8 mouse cellular contexts compared by ENCODE assay signal in genomic region chr2:150904272-150904935, GRCm38 (mm10). TPM values are rescaled to one million over a fixed set of nuclear protein-coding genes. Genes with fewer than 3 reads are reported as not detected.
A peak's percentile ranks its signal among the peaks of the same experiment; 100 is the strongest.
DNase-seq lines count a peak whose midpoint lies in the region; ATAC-seq and TF ChIP-seq lines count a peak whose summit lies in the region.

Gene Abhd12 (minus strand): TSS chr2:150904741.

- no peaks in the 10 kb centered on the region for H3K9me3 ChIP-seq in ES-E14 (ENCODE audit: control insufficient read depth, insufficient read depth, low read depth, low read length)
- H3K9me3 ChIP-seq in forebrain, embryonic 16.5 days (ENCODE audit: control insufficient read depth, low read length) = no peaks in the 10 kb centered on the region
- H3K9me3 ChIP-seq in lung, embryonic 14.5 days (ENCODE audit: low read depth, low read length) = no peaks in the 10 kb centered on the region

- ATAC-seq in forebrain, embryonic 16.5 days = peak; percentile 98
- ATAC-seq in lung, embryonic 14.5 days (ENCODE audit: insufficient read depth) = peak; percentile 98

- TF ChIP-seq POLR2A in olfactory bulb, adult 2 months (IDR thresholded peaks at IDR 0.05; ENCODE audit: insufficient read depth, low read depth, low read length) = peak; percentile 97
- peak; percentile 81 for TF ChIP-seq POLR2A in thymus, adult 2 months (IDR thresholded peaks at IDR 0.05; ENCODE audit: control insufficient read depth, extremely low read depth, insufficient read depth, low read length, poor library complexity)

- H3K27ac ChIP-seq in ES-E14 (ENCODE audit: insufficient read depth, low read depth, low read length, poor library complexity, severe bottlenecking) = peak within 1 kb of the TSS; percentile 45; the same call in 1 of the 2 replicates
- peak within 1 kb of the TSS; percentile 86 for H3K27ac ChIP-seq in forebrain, embryonic 16.5 days (ENCODE audit: low read length)
- H3K27ac ChIP-seq in layer of hippocampus, adult 2 months = peak within 1 kb of the TSS; percentile 97
- peak within 1 kb of the TSS; percentile 89 for H3K27ac ChIP-seq in lung, embryonic 14.5 days (ENCODE audit: low read depth)
- H3K27ac ChIP-seq in olfactory bulb, adult 2 months (ENCODE audit: insufficient read depth, low read depth, low read length) = peak within 1 kb of the TSS; percentile 81
- H3K27ac ChIP-seq in thymus, adult 2 months (ENCODE audit: control insufficient read depth, insufficient read depth, low read length) = peak within 1 kb of the TSS; percentile 61

- WGBS in forebrain, embryonic 16.5 days = under 1% methylated on average over 72 of the region's 72 CpGs
- WGBS in lung, embryonic 14.5 days = under 1% methylated on average over 70 of the region's 72 CpGs
- WGBS in olfactory bulb, adult 2 months = under 1% methylated on average over 72 of the region's 72 CpGs
- WGBS in thymus, adult 2 months = under 1% methylated on average over 72 of the region's 72 CpGs

- 0 out of 2 replicates have a peak, but pooled peaks cover 3% of the 10 kb centered on the region for H3K27me3 ChIP-seq in forebrain, embryonic 16.5 days (replicated peaks; ENCODE audit: control insufficient read depth, insufficient read depth, low read length)
- no peaks in the 10 kb centered on the region for H3K27me3 ChIP-seq in lung, embryonic 14.5 days (ENCODE audit: insufficient read depth, low read length)
- no peaks in the 10 kb centered on the region for H3K27me3 ChIP-seq in thymus, adult 2 months (ENCODE audit: control insufficient read depth, insufficient read depth, low read length)

- peak; percentile 94 for DNase-seq in ES-E14 (ENCODE audit: low read depth, low spot score)
- peak; percentile 97 for DNase-seq in cerebellum, adult 11-12 months
- DNase-seq in heart, postnatal 36 days = peak; percentile 99
- peak; percentile 97 for DNase-seq in layer of hippocampus, adult 2 months (ENCODE audit: low spot score in 2 of 2)
- DNase-seq in lung, embryonic 14.5 days = peak; percentile 99
- peak; percentile 98 for DNase-seq in thymus, adult 2 months

- in situ Hi-C loops in ES-E14 (cut with MboI; ENCODE audit: low sequenced_read_pairs in 2 of 2, unreplicated experiment in 2 of 2) = no loop called here

- peak within 1 kb of the TSS; percentile 91 for H3K9ac ChIP-seq in ES-E14 (ENCODE audit: insufficient read depth, low read depth, low read length, poor library complexity, severe bottlenecking)
- H3K9ac ChIP-seq in forebrain, embryonic 16.5 days (replicated peaks; ENCODE audit: low read depth, low read length) = peak within 1 kb of the TSS; percentile 83
- H3K9ac ChIP-seq in lung, embryonic 14.5 days = peak within 1 kb of the TSS; percentile 79

- H3K4me2 ChIP-seq in forebrain, embryonic 16.5 days (ENCODE audit: low read length) = peak within 1 kb of the TSS; percentile 63
- peak within 1 kb of the TSS; percentile 94 for H3K4me2 ChIP-seq in lung, embryonic 14.5 days

- H3K4me1 ChIP-seq in ES-E14 (ENCODE audit: control insufficient read depth in 2 of 2, insufficient read depth in 2 of 2, low read length in 2 of 2, poor library complexity in 1 of 2) = no peaks in the 10 kb centered on the region; a peak in 1 of 4 replicates
- peaks cover 16% of the 10 kb centered on the region for H3K4me1 ChIP-seq in forebrain, embryonic 16.5 days (replicated peaks; ENCODE audit: control insufficient read depth, insufficient read depth, low read length)
- no peaks in the 10 kb centered on the region for H3K4me1 ChIP-seq in lung, embryonic 14.5 days (ENCODE audit: insufficient read depth)
- 0 out of 2 replicates have a peak, but pooled peaks cover 2% of the 10 kb centered on the region for H3K4me1 ChIP-seq in olfactory bulb, adult 2 months (ENCODE audit: control insufficient read depth, insufficient read depth, low read length)
- peaks cover 7% of the 10 kb centered on the region for H3K4me1 ChIP-seq in thymus, adult 2 months (replicated peaks; ENCODE audit: control insufficient read depth, insufficient read depth, low read length)

- TF ChIP-seq CTCF in layer of hippocampus, adult 2 months (conservative IDR thresholded peaks at IDR 0.05) = no peak; the same call in 1 of the 2 replicates
- TF ChIP-seq CTCF in lung, embryonic 14.5 days (IDR thresholded peaks at IDR 0.05; ENCODE audit: low read depth) = no peak; the same call in 1 of the 2 replicates
- TF ChIP-seq CTCF in olfactory bulb, adult 2 months (IDR thresholded peaks at IDR 0.05; ENCODE audit: insufficient read depth, low read depth, low read length) = no peak
- TF ChIP-seq CTCF in thymus, adult 2 months (IDR thresholded peaks at IDR 0.05; ENCODE audit: borderline replicate concordance, control insufficient read depth, extremely low read depth, insufficient read depth, low read length, poor library complexity) = no peak

- H3K4me3 ChIP-seq in ES-E14 (ENCODE audit: insufficient read depth in 1 of 2, low read depth in 1 of 2, low read length in 2 of 2, poor library complexity in 1 of 2, severe bottlenecking in 1 of 2) = peak within 1 kb of the TSS; percentile 74 to 92
- H3K4me3 ChIP-seq in forebrain, embryonic 16.5 days (replicated peaks; ENCODE audit: low read length) = peak within 1 kb of the TSS; percentile 73
- H3K4me3 ChIP-seq in layer of hippocampus, adult 2 months = peak within 1 kb of the TSS; percentile 100
- H3K4me3 ChIP-seq in lung, embryonic 14.5 days (ENCODE audit: low read depth, low read length) = peak within 1 kb of the TSS; percentile 88
- peak within 1 kb of the TSS; percentile 92 for H3K4me3 ChIP-seq in olfactory bulb, adult 2 months (ENCODE audit: insufficient read depth, low read depth, low read length)
- peak within 1 kb of the TSS; percentile 83 for H3K4me3 ChIP-seq in thymus, adult 2 months (ENCODE audit: control insufficient read depth, insufficient read depth, low read length)

- H3K36me3 ChIP-seq in ES-E14 (ENCODE audit: control insufficient read depth, insufficient read depth, low read length, poor library complexity, severe bottlenecking) = peaks cover 3% of the 10 kb centered on the region; the same call in 1 of the 2 replicates
- H3K36me3 ChIP-seq in forebrain, embryonic 16.5 days (ENCODE audit: control insufficient read depth, insufficient read depth) = no peaks in the 10 kb centered on the region
- H3K36me3 ChIP-seq in lung, embryonic 14.5 days (ENCODE audit: insufficient read depth) = 0 out of 2 replicates have a peak, but pooled peaks cover 3% of the 10 kb centered on the region
- no peaks in the 10 kb centered on the region for H3K36me3 ChIP-seq in thymus, adult 2 months (ENCODE audit: control insufficient read depth, insufficient read depth, low read length)

- intact Hi-C loops in heart, postnatal 36 days (cut with DNase I) = loop anchor here (5.0 kb wide), 1 partner anchor 77 kb away; no protein-coding TSS in a partner anchor

TF ChIP-seq in ES-E14, 5 proteins besides CTCF, POLR2A, EP300 and RAD21:
- TF ChIP-seq ZC3H11A (IDR thresholded peaks at IDR 0.05; ENCODE audit: borderline replicate concordance, low read depth, low read length) (no peak), HCFC1 (IDR thresholded peaks at IDR 0.05; ENCODE audit: borderline replicate concordance, insufficient read depth, low read length) (peak; percentile 86), ZNF384 (IDR thresholded peaks at IDR 0.05; ENCODE audit: low read depth, low read length) (no peak)

RNA-seq across cellular contexts. Expression of gene Abhd12, which starts in this region (rescaled TPM):
- total RNA-seq in ES-E14 (2012; rRNA removed) = 59.4 and 69.5 TPM in 2 replicates
- polyA plus RNA-seq in forebrain, embryonic 16.5 days (2015; fragmentation: Nextera tagmentation; extraction: Ambion mirVana) = 109 and 115 TPM in 2 replicates
- total RNA-seq in heart, postnatal 36 days (2021) = 10 to 100 TPM; 47.8 to 50.3 TPM
- total RNA-seq in layer of hippocampus, adult 2 months (2021) = 100 to 1,000 TPM; 314 to 317 TPM
- 59.2 and 67.2 TPM in 2 replicates for polyA plus RNA-seq in lung, embryonic 14.5 days (2014; fragmentation: Nextera tagmentation; extraction: Ambion mirVana)
- not detected in 2 replicates for polyA plus RNA-seq in olfactory bulb, adult 2 months (2012; ENCODE audit: insufficient read depth, insufficient read length, low replicate concordance, missing spikeins)
- polyA plus RNA-seq in thymus, adult 2 months (2012; rRNA removed) = 48.4 and 63.0 TPM in 2 replicates

Comparison
In these comparisons a context has a peak if more than half of its experiments do, and no peak if none do; other contexts are left out.
1. Peak in every context shown above with its lines: DNase-seq, ATAC-seq, H3K4me3 ChIP-seq and H3K27ac ChIP-seq.
2. H3K27ac ChIP-seq: peak in every context shown above with its lines; median percentile 97 in layer of hippocampus, adult 2 months; 89 in lung, embryonic 14.5 days; 86 in forebrain, embryonic 16.5 days; 81 in olfactory bulb, adult 2 months; 61 in thymus, adult 2 months; 45 in ES-E14.